Mouse (Mus musculus) heart, adult 11 months (tissue): Measurements from ENCODE around the gene Ccdc33.

ENCODE experiments used
- DNase-seq: peaks from one replicate; pipeline ENCODE4 v3.0.0; 2022

The Ccdc33 gene

GRCm38 (mm10) chr9:58118671-58119070, at the start of gene Ccdc33:
Gene Ccdc33, minus strand, starts transcription at chr9:58118823.
- DNase-seq: no peak

- peak; percentile 54 for DNase-seq
These were observed 47.2 kb upstream of the Ccdc33 start for GRCm38 (mm10) chr9:58165779-58166178.

GRCm38 (mm10) chr9:58163146-58163545, 44.5 kb upstream of the Ccdc33 start:
- peak; percentile 88 for DNase-seq

- DNase-seq: peak; percentile 76
These were observed 43.5 kb upstream of the Ccdc33 start for GRCm38 (mm10) chr9:58162173-58162572.

GRCm38 (mm10) chr9:58160315-58160714, 41.7 kb upstream of the Ccdc33 start:
- peak; percentile 86 for DNase-seq

- peak; percentile 96 for DNase-seq
These were observed 41.2 kb upstream of the Ccdc33 start for GRCm38 (mm10) chr9:58159855-58160254.

GRCm38 (mm10) chr9:58158541-58159311, 40.1 kb upstream of the Ccdc33 start:
- peak; percentile 99 for DNase-seq

- DNase-seq: peak; percentile 93
These were observed 39.2 kb upstream of the Ccdc33 start for GRCm38 (mm10) chr9:58157838-58158237.

- DNase-seq: peak; percentile 93
These were observed 38.4 kb upstream of the Ccdc33 start for GRCm38 (mm10) chr9:58156819-58157560.

- peak; percentile 95 for DNase-seq
These were observed 36.7 kb upstream of the Ccdc33 start for GRCm38 (mm10) chr9:58155366-58155765.

GRCm38 (mm10) chr9:58153095-58153494, 34.5 kb upstream of the Ccdc33 start:
- peak; percentile 93 for DNase-seq

GRCm38 (mm10) chr9:58150733-58151361, 32.2 kb upstream of the Ccdc33 start:
- peak; percentile 83 for DNase-seq

- no peak for DNase-seq
These were observed 30.2 kb upstream of the Ccdc33 start for GRCm38 (mm10) chr9:58148806-58149205.

- no peak for DNase-seq
These were observed 26.8 kb upstream of the Ccdc33 start for GRCm38 (mm10) chr9:58145417-58145816.

- no peak for DNase-seq
These were observed 26.0 kb upstream of the Ccdc33 start for GRCm38 (mm10) chr9:58144664-58145063.

- DNase-seq: peak; percentile 94
These were observed 24.8 kb upstream of the Ccdc33 start for GRCm38 (mm10) chr9:58143419-58143818.

GRCm38 (mm10) chr9:58139947-58140346, 21.3 kb upstream of the Ccdc33 start:
- DNase-seq: peak; percentile 95

GRCm38 (mm10) chr9:58135921-58136321, 17.3 kb upstream of the Ccdc33 start:
- no peak for DNase-seq

- DNase-seq: no peak
These were observed 16.3 kb upstream of the Ccdc33 start for GRCm38 (mm10) chr9:58134906-58135305.

- no peak for DNase-seq
These were observed 15.6 kb upstream of the Ccdc33 start for GRCm38 (mm10) chr9:58133893-58134884.

- no peak for DNase-seq
These were observed 13.1 kb upstream of the Ccdc33 start for GRCm38 (mm10) chr9:58131735-58132134.

- no peak for DNase-seq
These were observed 12.3 kb upstream of the Ccdc33 start for GRCm38 (mm10) chr9:58130909-58131308.
